In genomic region chr19:18872792-18873569, GRCm38 (mm10) we compare ENCODE assay signal across 9 mouse cellular contexts.
DNase-seq lines count a peak whose midpoint lies in the region; ATAC-seq lines count a peak whose summit lies in the region.
"Had no signal": no experiment of that assay in that cellular context is flagged by ENCODE, and none has a peak within 500 bp of the region (broad histone marks: within the 10 kb centered on the region; RNA-seq: fewer than 3 reads in every experiment).

No protein-coding gene starts in this region.

- no peaks in the 10 kb centered on the region for H3K36me3 ChIP-seq in hindbrain, embryonic 14.5 days (replicated peaks; ENCODE audit: control insufficient read depth, insufficient read depth)
- no peaks in the 10 kb centered on the region for H3K36me3 ChIP-seq in neural tube, embryonic 12.5 days
- H3K36me3 ChIP-seq: liver, embryonic 13.5 days had no signal

- H3K4me3 ChIP-seq in hindbrain, embryonic 14.5 days (replicated peaks; ENCODE audit: low read length) = no peak overlapping the region
- no peak overlapping the region for H3K4me3 ChIP-seq in neural tube, embryonic 12.5 days
- H3K4me3 ChIP-seq: liver, embryonic 13.5 days had no signal

- 40% methylated on average over 6 of the region's 6 CpGs for WGBS in hindbrain, embryonic 14.5 days
- WGBS in neural tube, embryonic 12.5 days = 55% methylated on average over 6 of the region's 6 CpGs

- peak; percentile 9 for DNase-seq in kidney, adult 9 months
- DNase-seq in kidney, adult 11 months = no peak
- peak; percentile 74 for DNase-seq in brain, embryonic 18.5 days (ENCODE audit: low read depth, low spot score)
- peak; percentile 79 for DNase-seq in hindbrain, embryonic 14.5 days (ENCODE audit: low spot score)
- DNase-seq in gastrocnemius, postnatal 4 days (ENCODE audit: low spot score in 2 of 2) = no peak
- DNase-seq in urinary bladder, postnatal 10 days (ENCODE audit: low spot score) = no peak
- no peak for DNase-seq in adrenal gland, postnatal 25 days
- DNase-seq: liver, embryonic 13.5 days had no signal

- no peaks in the 10 kb centered on the region for H3K27me3 ChIP-seq in hindbrain, embryonic 14.5 days (ENCODE audit: control insufficient read depth, insufficient read depth, low read length)
- no peaks in the 10 kb centered on the region for H3K27me3 ChIP-seq in neural tube, embryonic 12.5 days (replicated peaks)
- H3K27me3 ChIP-seq: liver, embryonic 13.5 days had no signal

- H3K4me2 ChIP-seq in hindbrain, embryonic 14.5 days (replicated peaks) = no peak overlapping the region
- no peak overlapping the region for H3K4me2 ChIP-seq in neural tube, embryonic 12.5 days (replicated peaks)
- H3K4me2 ChIP-seq: liver, embryonic 13.5 days had no signal

- H3K9ac ChIP-seq in hindbrain, embryonic 14.5 days = no peak overlapping the region
- H3K9ac ChIP-seq in neural tube, embryonic 12.5 days = no peak overlapping the region
- H3K9ac ChIP-seq: liver, embryonic 13.5 days had no signal

- peaks cover 13% of the 10 kb centered on the region for H3K4me1 ChIP-seq in hindbrain, embryonic 14.5 days (replicated peaks; ENCODE audit: control insufficient read depth, insufficient read depth, low read length)
- H3K4me1 ChIP-seq in neural tube, embryonic 12.5 days = peaks cover 8% of the 10 kb centered on the region
- H3K4me1 ChIP-seq: liver, embryonic 13.5 days had no signal

- H3K9me3 ChIP-seq in hindbrain, embryonic 14.5 days (ENCODE audit: control insufficient read depth, low read length) = no peaks in the 10 kb centered on the region
- H3K9me3 ChIP-seq in neural tube, embryonic 12.5 days = no peaks in the 10 kb centered on the region
- H3K9me3 ChIP-seq: liver, embryonic 13.5 days had no signal

- H3K27ac ChIP-seq in hindbrain, embryonic 14.5 days = no peak overlapping the region
- H3K27ac ChIP-seq in neural tube, embryonic 12.5 days = no peak overlapping the region
- H3K27ac ChIP-seq: liver, embryonic 13.5 days had no signal

- ATAC-seq in hindbrain, embryonic 14.5 days (ENCODE audit: low FRiP score) = peak; percentile 85
- peak; percentile 41 for ATAC-seq in neural tube, embryonic 12.5 days (ENCODE audit: low FRiP score, low read depth)

Comparison
In these comparisons a context has a peak if more than half of its experiments do, and no peak if none do; other contexts are left out.
1. DNase-seq: peak in kidney, adult 9 months (single experiment), brain, embryonic 18.5 days (single experiment) and hindbrain, embryonic 14.5 days (single experiment); none in kidney, adult 11 months (single experiment), gastrocnemius, postnatal 4 days (0 of 2), urinary bladder, postnatal 10 days (single experiment) and adrenal gland, postnatal 25 days (single experiment).